ENCODE assay signal across 8 mouse cellular contexts in genomic region chr10:117452190-117452950, GRCm38 (mm10).
A peak's percentile ranks its signal among the peaks of the same experiment; 100 is the strongest.
DNase-seq lines count a peak whose midpoint lies in the region; ATAC-seq lines count a peak whose summit lies in the region.

No protein-coding gene starts in this region.

- no peaks in the 10 kb centered on the region for H3K9me3 ChIP-seq in heart, embryonic 12.5 days (replicated peaks)
- H3K9me3 ChIP-seq in forebrain, embryonic 12.5 days: no peaks in the 10 kb centered on the region

- 0 out of 2 replicates have a peak, but pooled peaks cover 7% of the 10 kb centered on the region for H3K27me3 ChIP-seq in heart, embryonic 12.5 days (replicated peaks)
- peaks cover 3% of the 10 kb centered on the region; the same call in 1 of the 2 replicates for H3K27me3 ChIP-seq in forebrain, embryonic 12.5 days

- 24% methylated on average over 7 of the region's 7 CpGs for WGBS in heart, embryonic 12.5 days
- 24% methylated on average over 7 of the region's 7 CpGs for WGBS in forebrain, embryonic 12.5 days

- H3K4me1 ChIP-seq in heart, embryonic 12.5 days (replicated peaks): peaks cover 17% of the 10 kb centered on the region
- peaks cover 4% of the 10 kb centered on the region; the same call in 1 of the 2 replicates for H3K4me1 ChIP-seq in forebrain, embryonic 12.5 days

- DNase-seq in adrenal gland, adult 2 months: peak; percentile 41
- no peak for DNase-seq in adrenal gland, adult 8-10 months
- DNase-seq in CD8-positive naive resting alpha-beta T cell, adult 2 months (ENCODE audit: low read depth in 2 of 2, low spot score in 2 of 2): peak; percentile 58 to 63
- DNase-seq in lung, postnatal 25 days (ENCODE audit: low spot score): peak; percentile 69
- DNase-seq in left cerebral cortex, adult 18-20 months (ENCODE audit: low spot score in 2 of 2): no peak
- DNase-seq in gastrocnemius, postnatal 10 days: no peak

- no peak overlapping the region for H3K9ac ChIP-seq in heart, embryonic 12.5 days
- no peak overlapping the region for H3K9ac ChIP-seq in forebrain, embryonic 12.5 days

- H3K4me3 ChIP-seq in heart, embryonic 12.5 days: no peak overlapping the region
- no peak overlapping the region for H3K4me3 ChIP-seq in forebrain, embryonic 12.5 days (replicated peaks)

- no peaks in the 10 kb centered on the region for H3K36me3 ChIP-seq in heart, embryonic 12.5 days
- no peaks in the 10 kb centered on the region for H3K36me3 ChIP-seq in forebrain, embryonic 12.5 days (replicated peaks)

- H3K4me2 ChIP-seq in heart, embryonic 12.5 days: no peak overlapping the region
- H3K4me2 ChIP-seq in forebrain, embryonic 12.5 days: no peak overlapping the region

- H3K27ac ChIP-seq in heart, embryonic 12.5 days (ENCODE audit: poor library complexity, severe bottlenecking): 0 out of 2 replicates have a peak overlapping the region, but pooled peaks have one; percentile 33
- no peak overlapping the region for H3K27ac ChIP-seq in forebrain, embryonic 12.5 days

- ATAC-seq in heart, embryonic 12.5 days (ENCODE audit: insufficient number of reproducible peaks, low FRiP score): no peak; the same call in 1 of the 2 replicates
- no peak for ATAC-seq in forebrain, embryonic 12.5 days (ENCODE audit: low FRiP score)

Comparison
In these comparisons a context has a peak if more than half of its experiments do, and no peak if none do; other contexts are left out.
1. DNase-seq: peak in adrenal gland, adult 2 months (single experiment), CD8-positive naive resting alpha-beta T cell, adult 2 months (2 of 2) and lung, postnatal 25 days (single experiment); none in adrenal gland, adult 8-10 months (single experiment), left cerebral cortex, adult 18-20 months (0 of 2) and gastrocnemius, postnatal 10 days (single experiment).